Mouse (Mus musculus) NIH3T3 (cell line): ENCODE data around the gene Slc25a21.

ENCODE experiments used
- DNase-seq: peaks from one replicate; pipeline ENCODE4 v3.0.0-alpha.2; 2012; ENCODE audit warnings: low read depth

The Slc25a21 gene

DNA sequence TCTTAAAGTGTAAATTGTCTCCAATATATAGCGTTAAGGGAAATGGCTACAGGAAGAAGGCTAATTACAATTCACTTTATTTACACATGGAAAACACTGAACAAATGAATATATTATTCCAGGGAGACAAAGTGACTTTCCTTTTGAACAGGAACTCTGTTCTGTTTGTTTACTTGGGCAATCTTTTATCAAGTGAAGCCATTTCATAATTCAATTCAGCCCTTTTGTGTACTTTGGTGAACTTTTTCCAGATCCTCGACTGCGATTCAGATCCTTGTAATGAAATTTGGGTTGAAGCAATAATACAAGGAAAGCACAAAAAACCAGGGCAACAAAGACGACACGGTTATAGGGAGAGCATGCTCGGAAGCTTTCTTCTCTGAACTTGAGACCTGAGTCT, 423.3 kb downstream of the Slc25a21 start:
- no peak for DNase-seq

- no peak for DNase-seq
These were observed 427.9 kb downstream of the Slc25a21 start for GRCm38 (mm10) chr12:56769421-56769820.

DNA sequence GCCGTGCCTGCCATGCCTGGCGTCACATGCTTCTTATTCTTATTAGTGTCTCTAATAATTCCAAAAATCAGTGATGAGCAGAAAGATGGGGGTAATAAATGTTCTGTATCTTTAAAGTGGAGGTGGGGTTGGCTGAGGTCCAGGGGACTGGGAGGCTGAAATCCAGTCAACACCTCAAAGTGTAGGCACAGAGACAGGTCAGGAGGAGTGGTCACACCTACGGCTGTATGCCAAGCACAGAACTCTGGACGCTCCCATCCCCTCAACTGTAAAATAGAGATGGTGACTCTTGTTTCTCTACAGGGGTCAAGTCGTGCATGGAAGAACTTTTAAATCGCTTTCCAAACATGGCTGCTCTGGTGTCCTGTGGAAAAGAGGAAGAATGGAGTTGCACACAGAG, 429.8 kb downstream of the Slc25a21 start:
- no peak for DNase-seq

DNA sequence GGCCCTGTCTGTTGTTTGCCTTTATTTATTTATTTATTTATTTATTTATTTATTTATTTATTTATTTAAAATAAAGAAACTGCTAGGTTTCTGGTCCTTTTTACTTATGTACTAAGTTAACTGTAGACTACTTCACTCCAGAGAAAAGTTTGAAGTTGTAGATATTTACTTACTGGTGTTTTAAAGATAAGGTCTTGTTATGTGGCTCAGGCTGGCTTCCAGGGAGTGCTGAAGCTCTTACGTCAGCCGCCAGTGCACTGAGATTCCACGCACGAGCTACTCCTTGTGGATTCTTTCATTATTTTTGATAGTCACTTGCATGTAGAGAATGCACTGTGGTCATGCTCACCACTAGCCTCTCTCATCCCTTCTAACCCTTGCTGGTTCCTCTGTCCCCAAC, 460.2 kb downstream of the Slc25a21 start:
- no peak for DNase-seq

DNA sequence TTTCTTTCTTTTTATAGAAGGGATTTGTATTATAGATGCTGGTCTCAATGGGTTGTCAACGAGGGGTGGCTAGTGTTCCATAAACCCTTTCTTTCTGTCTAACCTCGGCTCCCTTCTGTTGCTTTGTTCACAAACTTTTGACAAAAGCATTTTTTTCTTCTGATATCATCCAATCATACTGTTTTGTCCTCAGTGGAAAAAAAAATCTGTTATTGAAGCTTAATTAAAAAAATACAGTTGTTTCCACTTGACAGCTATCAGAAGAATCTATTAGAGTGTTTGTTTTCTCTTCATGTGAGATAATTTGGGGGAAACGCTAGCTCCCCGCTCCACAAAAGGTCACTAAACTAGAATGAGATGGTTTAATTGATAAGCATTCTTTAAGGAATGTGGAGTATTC, 469.6 kb downstream of the Slc25a21 start:
- no peak for DNase-seq

GRCm38 (mm10) chr12:56718707-56719051, 478.6 kb downstream of the Slc25a21 start:
- no peak for DNase-seq

DNA sequence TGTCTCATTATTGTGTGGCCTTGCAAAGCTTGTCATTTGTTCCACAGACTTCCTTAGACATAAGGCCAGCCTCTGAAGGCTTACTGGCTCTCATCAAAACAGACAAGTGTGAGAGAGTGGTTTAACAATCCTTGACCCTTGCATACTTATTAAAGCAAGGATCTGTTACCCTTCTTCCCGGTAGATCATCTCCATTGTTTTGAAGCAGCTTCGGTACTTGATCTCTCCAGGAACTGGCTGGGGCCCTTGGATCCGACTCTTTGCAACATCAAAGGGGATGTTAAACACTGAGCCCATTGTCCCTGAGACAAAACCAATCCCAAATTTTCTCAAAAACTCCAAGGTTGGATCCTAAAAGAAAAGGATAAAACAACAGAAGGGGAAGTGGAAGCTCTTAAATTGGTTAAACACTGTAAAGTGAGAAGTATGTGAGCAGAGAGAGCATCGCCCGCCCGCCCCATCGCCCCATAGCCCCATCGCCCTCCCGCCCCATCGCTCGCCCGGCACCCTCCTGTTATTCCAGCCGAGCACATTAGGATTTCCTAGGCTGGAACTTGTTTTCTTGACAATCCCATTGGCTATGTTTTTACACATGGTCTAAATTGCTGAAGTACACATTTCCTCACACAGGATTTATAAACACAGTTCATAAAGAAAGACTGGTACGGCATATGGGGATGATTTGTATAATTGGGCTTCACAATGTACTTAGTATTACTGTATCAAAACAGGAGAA, 479.1 kb downstream of the Slc25a21 start:
- DNase-seq, result no peak

DNA sequence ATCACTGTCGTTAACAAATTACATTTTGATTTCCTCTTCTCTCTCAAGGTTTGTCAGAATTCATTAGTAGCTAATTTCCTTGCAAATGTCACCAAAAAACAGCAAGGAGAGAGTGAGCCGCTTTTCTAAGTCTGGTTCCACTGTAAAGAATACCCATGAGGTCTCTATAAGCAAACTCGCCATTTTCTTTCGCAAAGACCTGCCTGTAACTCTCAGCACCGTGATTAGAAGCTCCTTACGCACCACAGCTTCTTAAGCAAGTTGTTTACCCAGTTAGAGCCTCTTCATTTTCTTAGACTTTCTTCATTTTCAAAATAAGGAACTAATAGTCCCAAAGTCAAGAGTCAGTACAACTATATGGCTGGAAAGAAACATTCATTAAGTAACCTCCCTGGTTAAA, 496.3 kb downstream of the Slc25a21 start:
- no peak for DNase-seq

DNA sequence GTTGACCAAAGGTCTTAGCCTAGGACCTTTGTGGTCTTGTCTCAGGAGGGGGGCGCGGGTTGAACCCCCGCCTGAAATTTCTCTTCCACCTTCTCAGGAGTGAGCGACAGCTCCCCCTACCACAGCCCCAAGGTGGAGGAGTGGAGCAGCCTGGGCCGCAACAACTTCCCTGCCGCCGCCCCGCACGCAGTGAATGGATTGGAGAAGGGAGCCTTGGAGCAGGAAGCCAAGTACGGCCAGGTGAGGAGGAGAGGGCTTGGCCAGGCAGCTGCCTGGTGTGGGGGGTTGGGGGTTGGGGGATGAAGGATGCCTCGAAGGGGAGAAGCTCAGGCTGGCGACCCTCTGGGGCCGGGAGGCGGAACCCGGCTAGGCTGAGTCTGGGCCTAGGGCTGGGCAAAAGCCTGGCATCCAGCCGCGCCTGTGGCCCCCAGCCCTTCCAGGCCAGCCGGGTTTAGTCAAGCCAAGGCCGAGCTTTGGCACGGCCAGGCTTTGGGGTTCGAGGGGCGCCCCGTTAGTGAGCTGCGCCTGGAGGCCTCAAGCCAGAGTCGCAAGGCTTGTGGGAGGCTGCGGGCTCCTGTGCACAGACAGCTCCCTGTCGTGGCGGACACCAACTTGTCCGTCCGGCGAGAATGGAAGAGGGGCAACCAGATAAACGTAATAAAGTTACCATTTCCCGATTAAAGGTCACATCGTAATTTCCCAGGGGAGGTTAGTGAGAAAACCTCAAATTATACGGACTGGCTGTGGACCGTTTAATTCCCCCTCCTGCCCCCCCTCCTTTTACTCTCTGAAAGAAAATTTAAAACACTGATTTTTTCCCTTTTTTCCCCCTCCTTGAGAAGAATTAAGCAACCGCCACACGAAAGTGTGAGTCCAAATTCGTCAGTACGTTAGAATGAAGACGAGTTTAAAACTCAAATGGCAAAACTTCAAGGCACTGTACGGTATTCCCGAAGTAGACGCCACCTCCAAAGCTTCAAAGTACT, 497.1 kb downstream of the Slc25a21 start:
- DNase-seq, result no peak

- DNase-seq, result no peak
These were observed 497.9 kb downstream of the Slc25a21 start for GRCm38 (mm10) chr12:56699351-56699750.

GRCm38 (mm10) chr12:56698191-56698980, 498.9 kb downstream of the Slc25a21 start:
- DNase-seq, result no peak

DNA sequence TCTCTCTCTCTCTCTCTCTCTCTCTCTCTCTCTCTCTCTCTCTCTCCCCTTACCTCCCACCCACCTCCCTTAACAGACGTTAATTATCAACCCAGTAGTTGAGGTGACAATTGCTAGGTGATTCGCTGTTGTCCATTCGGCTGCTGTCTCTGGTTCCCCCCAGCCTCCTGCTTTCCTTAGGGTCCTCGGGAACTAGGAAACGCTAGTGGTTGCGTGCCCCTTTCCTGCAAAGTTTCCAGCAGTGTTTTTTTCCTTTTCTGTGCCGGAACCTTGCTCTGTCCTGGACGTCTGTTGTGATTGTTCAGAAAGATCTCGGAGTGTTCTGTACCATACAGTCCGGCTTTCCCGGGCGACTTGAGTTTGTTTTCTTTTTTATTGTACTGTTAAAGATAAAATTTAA, 499.5 kb downstream of the Slc25a21 start:
- no peak for DNase-seq

DNA sequence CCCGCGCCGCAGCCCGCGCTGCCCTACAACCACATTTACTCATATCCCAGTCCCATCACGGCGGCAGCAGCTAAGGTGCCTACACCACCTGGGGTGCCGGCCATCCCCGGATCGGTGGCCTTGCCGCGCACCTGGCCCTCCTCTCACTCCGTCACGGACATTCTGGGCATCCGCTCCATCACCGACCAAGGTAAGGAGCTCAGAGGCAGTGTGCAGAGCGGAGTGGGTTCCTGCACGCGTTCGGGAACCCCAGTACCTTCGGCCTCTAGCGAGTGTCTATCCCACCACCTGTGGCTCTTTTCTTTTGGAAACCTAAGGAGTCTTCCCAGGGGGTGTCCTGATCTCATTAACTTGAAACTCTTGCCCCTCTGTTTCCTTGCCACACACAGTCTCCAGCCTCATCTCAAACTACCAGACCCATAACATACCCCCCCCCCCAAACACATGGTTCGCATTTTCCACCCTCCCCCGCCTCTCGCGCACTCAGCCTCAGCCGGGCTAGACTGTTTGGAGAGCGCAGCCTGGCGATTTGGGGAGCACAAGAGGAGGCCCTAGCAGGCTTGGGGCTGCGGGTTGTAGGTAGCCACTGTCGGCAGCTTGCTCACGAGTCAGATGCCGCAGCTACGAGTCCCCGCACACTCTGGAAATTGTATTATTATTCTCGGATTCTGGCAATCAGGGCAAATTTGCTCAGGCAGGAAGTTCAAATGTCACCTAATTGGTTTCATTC, 500.1 kb downstream of the Slc25a21 start:
- DNase-seq, result peak; percentile 32

DNA sequence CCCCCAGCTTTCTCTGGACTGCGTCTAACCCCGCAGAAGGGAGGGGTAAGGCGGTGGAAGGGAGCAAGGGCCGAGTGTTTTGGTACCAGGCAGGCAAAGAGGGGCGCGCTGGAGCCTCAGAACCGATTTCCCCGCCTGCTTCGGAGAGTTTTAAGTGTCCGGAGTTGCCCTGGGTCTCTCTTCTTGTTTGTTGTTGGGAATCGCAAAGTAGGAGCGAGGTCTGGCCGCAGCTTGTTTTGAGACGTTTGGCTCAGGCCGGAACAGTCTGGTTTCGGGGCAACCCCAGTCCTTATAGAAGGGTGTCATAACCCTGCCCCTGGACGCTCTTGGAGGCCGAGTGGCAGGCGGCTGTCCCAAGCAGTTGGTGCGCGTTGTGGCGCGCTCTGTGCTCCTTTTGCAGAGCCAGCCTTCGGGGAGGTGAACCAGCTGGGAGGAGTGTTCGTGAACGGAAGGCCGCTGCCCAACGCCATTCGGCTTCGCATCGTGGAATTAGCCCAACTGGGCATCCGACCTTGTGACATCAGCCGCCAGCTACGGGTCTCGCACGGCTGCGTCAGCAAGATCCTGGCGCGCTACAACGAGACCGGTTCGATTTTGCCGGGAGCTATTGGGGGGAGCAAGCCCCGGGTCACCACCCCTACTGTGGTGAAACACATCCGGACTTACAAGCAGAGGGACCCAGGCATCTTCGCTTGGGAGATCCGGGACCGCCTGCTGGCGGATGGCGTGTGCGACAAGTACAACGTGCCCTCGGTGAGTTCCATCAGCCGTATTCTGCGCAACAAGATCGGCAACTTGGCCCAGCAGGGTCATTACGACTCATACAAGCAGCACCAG, 500.9 kb downstream of the Slc25a21 start:
- peak; percentile 64 for DNase-seq

DNA sequence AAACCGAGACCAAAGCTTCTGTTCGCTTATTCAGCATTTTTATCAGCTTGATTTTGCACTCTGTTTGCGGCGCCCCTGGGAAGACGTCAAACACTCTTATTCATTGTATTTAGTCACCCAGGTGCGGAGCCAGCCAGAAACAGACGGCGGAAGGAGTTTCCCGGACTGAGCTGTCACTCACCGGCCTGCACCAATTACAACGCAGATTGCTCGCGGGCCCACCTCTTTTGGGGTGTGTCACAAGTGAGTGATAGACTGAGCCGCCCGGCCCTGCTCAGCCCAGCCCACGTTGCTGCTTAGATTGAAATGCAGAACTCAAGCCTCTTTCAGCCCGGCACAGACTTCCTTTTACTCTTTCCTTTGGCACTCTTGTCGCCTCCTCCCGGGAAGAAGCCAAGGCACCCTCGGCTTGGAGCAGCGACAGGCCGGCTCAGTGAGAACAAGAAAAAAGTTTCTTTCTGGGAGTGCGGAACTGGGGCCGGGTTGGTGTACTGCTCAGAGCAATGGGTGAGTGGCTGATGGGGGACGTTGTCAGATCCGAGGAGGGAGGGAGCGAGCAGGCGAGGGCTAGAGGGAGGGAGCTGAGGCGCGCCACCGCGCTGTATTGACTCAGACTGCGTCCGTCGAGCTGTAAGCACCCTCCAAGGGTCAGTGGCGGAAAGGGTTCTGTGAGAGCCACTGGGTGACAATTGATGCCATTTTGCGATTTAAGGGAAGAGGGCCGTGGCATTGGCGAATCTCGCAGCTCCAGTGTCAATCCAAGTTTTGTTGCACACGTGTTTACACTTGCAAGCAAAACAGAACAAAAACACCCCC, 501.7 kb downstream of the Slc25a21 start:
- DNase-seq, result peak; percentile 95

DNA sequence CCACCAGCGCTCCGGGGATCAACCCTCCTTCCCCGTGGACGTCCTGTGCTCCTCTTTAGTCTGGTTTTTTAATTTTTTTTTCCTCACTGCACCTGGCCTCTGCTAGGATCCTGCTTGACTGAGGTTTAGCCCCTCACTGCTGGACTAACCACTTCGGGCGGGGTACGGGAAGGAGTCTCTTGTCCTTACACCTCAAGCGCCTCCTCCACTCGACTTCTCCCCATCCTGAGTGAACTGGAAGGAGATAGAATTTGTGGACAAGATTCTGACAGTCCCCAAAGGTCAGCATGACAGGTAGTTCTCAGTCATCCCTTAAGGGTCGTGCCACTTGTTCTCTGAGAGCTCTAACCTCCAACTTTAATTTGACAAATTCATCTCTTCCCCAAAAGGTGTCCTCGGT, 502.3 kb downstream of the Slc25a21 start:
- DNase-seq, result no peak

GRCm38 (mm10) chr12:56694361-56694760, 502.9 kb downstream of the Slc25a21 start:
- no peak for DNase-seq

GRCm38 (mm10) chr12:56693411-56694098, 503.7 kb downstream of the Slc25a21 start:
- DNase-seq, result no peak

DNA sequence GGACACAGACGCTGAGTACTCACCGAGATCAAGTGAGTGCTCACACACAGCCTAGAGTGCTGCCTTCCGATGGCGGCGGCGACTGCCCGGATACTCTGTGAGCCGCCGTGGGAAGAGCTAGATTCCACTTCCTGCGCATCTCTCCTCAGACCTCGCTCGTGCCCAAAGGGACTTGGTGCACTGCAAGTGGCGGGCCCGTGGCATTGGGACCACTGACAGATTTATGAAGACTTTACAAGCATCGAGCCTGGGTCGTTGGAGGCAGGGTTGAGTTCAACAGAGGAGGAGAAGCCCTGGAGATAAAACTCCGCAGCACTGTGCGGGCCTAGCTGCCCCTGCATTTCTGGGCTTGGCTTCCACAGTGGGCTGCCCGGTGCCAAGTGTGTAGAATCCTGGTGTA, 504.7 kb downstream of the Slc25a21 start:
- DNase-seq, result no peak
